Mouse (Mus musculus) neural tube, embryonic 13.5 days (tissue): ENCODE results near the gene Gm33543. TPM values are rescaled to one million over a fixed set of nuclear protein-coding genes. Genes with fewer than 3 reads are reported as not detected.

ENCODE experiments used
- ATAC-seq: fragments of 200-750 bp; cut with Nextera tagmentation; 2 replicates; pipeline ENCODE4 v1.8.0; 2017; ENCODE audit warnings: low read depth, mild to moderate bottlenecking, moderate TSS enrichment, moderate library complexity
- H3K27ac ChIP-seq: fragments of 300-500 bp; sonication (generic); replicated peaks from 2 replicates; pipeline ENCODE4 v1.5.1; 2015; ENCODE audit warnings: moderate library complexity, mild to moderate bottlenecking, inconsistent platforms
- H3K27me3 ChIP-seq: fragments of 300-500 bp; sonication (generic); 2 replicates; pipeline ENCODE4 v1.6.1; 2015; ENCODE audit warnings: mild to moderate bottlenecking, inconsistent platforms
- H3K36me3 ChIP-seq: fragments of 300-500 bp; sonication (generic); 2 replicates; pipeline ENCODE4 v1.6.1; 2015; ENCODE audit warnings: mild to moderate bottlenecking, inconsistent platforms
- H3K4me1 ChIP-seq: fragments of 300-500 bp; sonication (generic); replicated peaks from 2 replicates; pipeline ENCODE4 v1.6.1; 2015; ENCODE audit warnings: inconsistent platforms
- H3K4me2 ChIP-seq: fragments of 300-500 bp; sonication (generic); 2 replicates; pipeline ENCODE4 v1.6.1; 2015; ENCODE audit warnings: inconsistent platforms, mild to moderate bottlenecking, moderate library complexity
- H3K4me3 ChIP-seq: fragments of 300-500 bp; sonication (generic); 2 replicates; pipeline ENCODE4 v1.5.1; 2015; ENCODE audit warnings: mild to moderate bottlenecking, inconsistent platforms
- H3K9ac ChIP-seq: fragments of 300-500 bp; sonication (generic); 2 replicates; pipeline ENCODE4 v1.6.1; 2015; ENCODE audit warnings: moderate library complexity, mild to moderate bottlenecking, inconsistent platforms
- H3K9me3 ChIP-seq: fragments of 300-500 bp; sonication (generic); 2 replicates; pipeline ENCODE4 v1.6.1; 2016; ENCODE audit warnings: inconsistent platforms
- WGBS: fragments of 180-500 bp; shearing (Covaris S2); methylation state at CpG from one replicate; pipeline ENCODE4 v1.1.7; 2015; 5-methylcytosine and 5-hydroxymethylcytosine counted together
- polyA plus RNA-seq: library from polyadenylated mRNA; unstranded; fragments of >200 nt; fragmentation: Nextera tagmentation; extraction: Ambion mirVana; gene quantifications from 2 replicates; pipeline ENCODE4 v1.2.1, GENCODE M21; 2015

Gene Gm33543
- polyA plus RNA-seq, 1 experiment from 2014 or later: not detected

DNA sequence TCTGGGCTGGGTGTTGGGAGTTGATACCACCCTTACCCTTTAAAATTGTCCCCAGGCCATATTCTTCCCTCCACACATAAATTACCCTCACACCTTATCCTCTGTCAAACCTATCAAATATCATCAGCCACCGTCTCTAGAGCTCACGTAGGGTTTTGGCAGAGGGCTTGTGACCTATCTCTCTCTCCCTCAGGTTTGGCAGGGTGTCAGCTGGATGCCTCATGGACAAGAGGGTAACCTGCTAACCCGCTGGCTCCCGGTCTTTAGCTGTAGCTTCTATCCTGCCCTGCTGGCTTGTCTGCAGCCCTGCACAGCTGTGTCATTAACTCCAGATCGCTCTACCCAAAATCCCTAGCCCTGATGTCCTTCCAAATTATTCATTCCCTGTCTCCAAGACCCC lies 14.4 kb downstream of the Gm33543 start:
- no peak for ATAC-seq
- Histone ChIP-seq H3K4me3 (no peak overlapping the region), H3K36me3 (no peaks in the 10 kb centered on the region), H3K4me1 (no peaks in the 10 kb centered on the region), H3K4me2 (no peak overlapping the region), H3K9me3 (no peaks in the 10 kb centered on the region), H3K27me3 (no peaks in the 10 kb centered on the region), H3K27ac (no peak overlapping the region), H3K9ac (no peak overlapping the region)
- WGBS: 87% methylated on average over 5 of the region's 5 CpGs

DNA sequence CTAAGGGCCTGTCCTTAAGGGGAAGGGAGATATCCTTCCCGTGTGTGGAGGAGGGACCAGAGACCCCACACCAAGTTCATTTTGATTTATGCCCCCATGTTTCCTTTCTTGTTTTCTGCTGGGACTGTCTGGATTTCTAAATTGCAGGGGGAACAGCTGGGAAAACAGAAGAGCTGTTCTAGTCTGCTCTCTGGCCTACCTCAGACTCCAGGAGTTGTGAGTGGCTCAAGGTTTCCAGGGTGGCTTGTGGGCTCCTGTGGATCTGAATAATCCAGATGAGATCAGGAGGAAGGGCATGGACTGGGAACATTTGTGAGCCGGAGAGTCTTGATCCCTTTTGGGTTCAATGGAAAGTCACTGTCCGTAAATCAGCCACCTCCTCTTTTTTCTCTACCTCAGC lies 17.1 kb downstream of the Gm33543 start:
- 9% methylated on average over 3 of the region's 3 CpGs for WGBS
- Histone ChIP-seq H3K9me3 (no peaks in the 10 kb centered on the region), H3K4me2 (no peak overlapping the region), H3K4me3 (no peak overlapping the region), H3K9ac (no peak overlapping the region), H3K27me3 (no peaks in the 10 kb centered on the region), H3K27ac (no peak overlapping the region), H3K4me1 (no peaks in the 10 kb centered on the region), H3K36me3 (no peaks in the 10 kb centered on the region)
- ATAC-seq: no peak

GRCm38 (mm10) chr10:95818506-95818905 lies 24.2 kb downstream of the Gm33543 start:
- Histone ChIP-seq H3K9ac (no peak overlapping the region), H3K27ac (no peak overlapping the region), H3K4me2 (no peak overlapping the region), H3K27me3 (no peaks in the 10 kb centered on the region), H3K9me3 (no peaks in the 10 kb centered on the region), H3K36me3 (no peaks in the 10 kb centered on the region), H3K4me1 (peaks cover 8% of the 10 kb centered on the region), H3K4me3 (no peak overlapping the region)
- WGBS: 92% methylated on average over 2 of the region's 2 CpGs
- no peak for ATAC-seq

DNA sequence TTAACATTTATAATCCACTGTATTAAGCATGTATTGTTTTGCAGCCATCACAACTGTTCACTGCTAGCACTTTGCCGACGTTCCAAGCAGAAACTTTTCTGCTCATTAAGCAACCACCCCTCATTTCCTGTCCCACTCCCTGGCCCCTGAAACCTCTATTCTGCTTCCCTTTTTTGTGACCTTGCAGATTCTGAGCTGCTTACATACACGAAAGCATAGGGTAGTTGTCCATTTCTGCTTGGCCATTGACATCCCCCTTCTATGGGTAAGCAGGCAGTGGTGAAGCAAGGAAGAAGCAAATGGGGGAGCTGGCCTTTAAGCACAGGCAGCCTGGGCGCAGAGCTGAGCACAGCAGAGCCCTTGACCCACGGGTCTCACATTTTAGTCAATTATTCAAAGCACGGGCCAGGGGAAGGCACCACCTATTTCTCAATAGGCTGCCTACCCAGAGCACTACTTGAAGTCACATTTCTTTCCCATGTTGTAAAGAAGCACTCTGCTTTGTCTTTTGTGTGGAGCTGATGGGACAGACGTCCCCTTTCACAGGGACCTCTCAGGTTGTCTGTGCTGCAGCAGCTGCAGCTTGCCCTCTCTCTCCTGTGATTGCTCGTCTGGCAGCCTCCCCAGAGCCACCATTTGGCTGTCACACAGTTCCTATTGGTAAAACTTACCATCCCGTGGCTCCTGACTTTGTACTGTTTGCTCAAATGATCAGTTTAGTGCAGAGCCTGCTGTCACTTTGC lies 25.1 kb downstream of the Gm33543 start:
- 24% methylated on average over 9 of the region's 9 CpGs for WGBS
- Histone ChIP-seq H3K9ac (no peak overlapping the region; the same call in 1 of the 2 replicates), H3K36me3 (no peaks in the 10 kb centered on the region), H3K9me3 (no peaks in the 10 kb centered on the region), H3K4me2 (no peak overlapping the region), H3K27ac (no peak overlapping the region; the same call in 1 of the 2 replicates), H3K27me3 (no peaks in the 10 kb centered on the region), H3K4me1 (peaks cover 8% of the 10 kb centered on the region), H3K4me3 (no peak overlapping the region)
- ATAC-seq: no peak; the same call in 1 of the 2 replicates

GRCm38 (mm10) chr10:95814351-95814750 lies 28.4 kb downstream of the Gm33543 start:
- WGBS: 89% methylated on average over 6 of the region's 6 CpGs
- Histone ChIP-seq H3K4me1 (peaks cover 8% of the 10 kb centered on the region), H3K36me3 (no peaks in the 10 kb centered on the region), H3K4me2 (no peak overlapping the region), H3K27ac (no peak overlapping the region), H3K9me3 (no peaks in the 10 kb centered on the region), H3K27me3 (no peaks in the 10 kb centered on the region), H3K4me3 (no peak overlapping the region), H3K9ac (no peak overlapping the region)
- ATAC-seq: no peak

DNA sequence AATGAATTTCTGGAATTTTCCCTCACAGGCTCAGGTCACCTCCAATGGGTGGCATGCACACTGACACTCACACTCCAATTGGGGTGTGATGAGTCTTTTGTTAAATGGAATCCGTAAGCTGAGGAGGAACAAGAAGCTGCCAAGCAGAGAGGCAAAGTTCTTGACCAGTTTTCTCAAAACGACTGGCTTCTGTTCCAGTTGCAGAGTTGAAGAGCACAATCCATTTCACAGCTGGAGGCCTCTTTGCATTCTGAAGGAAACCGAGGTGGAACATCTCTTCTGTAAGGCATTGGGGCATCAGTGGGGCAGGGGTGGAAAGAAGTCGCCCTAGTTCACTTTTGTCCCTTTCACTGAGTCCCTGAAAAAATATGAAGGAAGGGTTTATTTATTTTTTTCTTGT lies 30.9 kb downstream of the Gm33543 start:
- no peak overlapping the region for H3K4me2 ChIP-seq
- no peak overlapping the region for H3K4me3 ChIP-seq
- no peaks in the 10 kb centered on the region for H3K27me3 ChIP-seq
- 58% methylated on average over 4 of the region's 4 CpGs for WGBS
- no peak overlapping the region for H3K27ac ChIP-seq
- no peak for ATAC-seq
- no peaks in the 10 kb centered on the region for H3K4me1 ChIP-seq
- H3K9ac ChIP-seq: no peak overlapping the region
- no peaks in the 10 kb centered on the region for H3K36me3 ChIP-seq
- H3K9me3 ChIP-seq: no peaks in the 10 kb centered on the region

GRCm38 (mm10) chr10:95801443-95801811 lies 41.3 kb downstream of the Gm33543 start:
- Histone ChIP-seq H3K4me1 (peaks cover 13% of the 10 kb centered on the region), H3K4me2 (no peak overlapping the region), H3K4me3 (no peak overlapping the region), H3K9me3 (no peaks in the 10 kb centered on the region), H3K27me3 (no peaks in the 10 kb centered on the region), H3K36me3 (no peaks in the 10 kb centered on the region), H3K9ac (no peak overlapping the region), H3K27ac (peak overlapping the region; percentile 69)
- WGBS: 54% methylated on average over 2 of the region's 2 CpGs
- ATAC-seq: 0 out of 2 replicates have a peak, but pooled peaks have one; percentile 27

DNA sequence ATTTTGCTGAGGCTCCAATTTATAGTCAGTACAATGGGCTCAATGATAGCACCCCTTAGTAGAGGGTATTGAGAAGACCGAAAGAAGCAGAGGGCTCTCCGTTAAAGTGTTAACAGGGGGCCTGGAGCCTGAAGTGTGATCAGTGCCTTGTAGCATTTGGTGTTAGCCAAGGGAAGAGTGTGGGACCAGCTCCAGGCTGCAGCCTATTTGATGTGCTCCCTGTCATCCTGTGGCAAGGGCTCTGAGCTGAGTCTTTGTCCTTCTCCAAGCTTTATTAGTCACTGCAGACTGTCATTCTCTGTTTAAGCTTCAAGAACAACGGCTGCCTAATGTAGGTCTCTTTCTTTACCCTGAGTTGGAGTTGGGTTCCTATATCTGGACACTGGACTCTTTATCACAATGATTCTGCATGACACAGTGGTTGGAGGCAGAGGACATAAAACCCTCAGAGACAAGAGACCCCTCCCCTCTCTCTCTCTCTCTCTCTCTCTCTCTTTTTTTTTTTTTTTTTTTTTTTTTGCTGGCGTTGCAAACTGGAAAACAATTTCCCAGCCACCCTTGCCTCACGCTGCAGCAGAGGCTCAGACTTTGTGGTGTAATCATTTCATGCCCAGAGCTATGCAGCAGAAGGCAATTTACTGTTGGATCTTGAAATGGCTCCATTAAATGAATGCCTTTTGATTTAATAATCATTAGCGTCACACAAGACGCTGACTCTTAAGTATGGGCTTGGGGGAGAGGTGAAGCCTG lies 41.9 kb downstream of the Gm33543 start:
- Histone ChIP-seq H3K27ac (peak overlapping the region; percentile 69), H3K9ac (no peak overlapping the region), H3K27me3 (no peaks in the 10 kb centered on the region), H3K36me3 (no peaks in the 10 kb centered on the region), H3K9me3 (no peaks in the 10 kb centered on the region), H3K4me3 (no peak overlapping the region), H3K4me2 (no peak overlapping the region), H3K4me1 (peaks cover 13% of the 10 kb centered on the region)
- WGBS: 51% methylated on average over 7 of the region's 7 CpGs
- ATAC-seq: peak; percentile 71

DNA sequence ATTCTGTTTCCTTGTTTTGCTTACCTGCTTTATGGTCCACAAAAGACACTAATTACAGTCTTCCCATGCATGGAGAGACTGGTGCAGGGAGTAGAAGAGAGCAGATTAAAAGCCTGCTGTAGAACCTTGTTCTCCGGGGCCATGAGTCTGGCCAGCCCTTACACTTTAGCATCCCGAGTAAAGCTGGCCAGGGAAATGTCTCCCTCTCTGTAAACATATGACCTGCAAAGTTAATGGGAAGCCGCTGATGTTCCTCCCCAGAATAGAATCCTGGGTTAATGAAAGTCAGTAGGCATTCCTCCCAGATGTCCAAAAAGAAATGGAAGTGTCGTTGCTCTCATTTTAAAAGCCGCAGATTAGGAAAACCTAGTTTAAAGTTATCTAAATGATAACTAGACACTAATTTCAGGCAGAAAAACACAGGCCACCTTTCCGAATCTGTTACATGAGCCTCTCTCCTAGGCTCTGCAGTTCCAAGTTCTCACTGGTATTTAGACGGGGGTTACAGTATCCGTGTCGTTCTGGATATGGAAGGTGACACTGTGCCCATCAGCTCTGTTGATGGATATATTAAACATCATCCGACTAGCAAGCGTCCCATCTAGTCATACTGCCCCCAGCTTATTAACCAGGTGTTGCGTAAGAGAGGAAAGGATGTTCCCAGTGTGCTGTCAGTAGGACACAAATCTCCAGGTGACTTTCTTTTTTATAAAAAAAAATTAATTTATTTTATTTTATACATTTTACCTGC lies 44.9 kb downstream of the Gm33543 start:
- Histone ChIP-seq H3K36me3 (no peaks in the 10 kb centered on the region), H3K27ac (no peak overlapping the region), H3K9ac (no peak overlapping the region), H3K4me3 (no peak overlapping the region), H3K9me3 (no peaks in the 10 kb centered on the region), H3K4me2 (no peak overlapping the region), H3K27me3 (no peaks in the 10 kb centered on the region), H3K4me1 (peaks cover 13% of the 10 kb centered on the region)
- WGBS: 92% methylated on average over 12 of the region's 12 CpGs
- no peak for ATAC-seq

GRCm38 (mm10) chr10:95795500-95795899 lies 47.2 kb downstream of the Gm33543 start:
- no peak overlapping the region for H3K4me3 ChIP-seq
- peaks cover under 1% of the 10 kb centered on the region; the same call in 1 of the 2 replicates for H3K4me1 ChIP-seq
- H3K9ac ChIP-seq: no peak overlapping the region
- WGBS: 88% methylated on average over 4 of the region's 4 CpGs
- no peak for ATAC-seq
- H3K27me3 ChIP-seq: no peaks in the 10 kb centered on the region
- H3K9me3 ChIP-seq: no peaks in the 10 kb centered on the region
- H3K27ac ChIP-seq: no peak overlapping the region
- H3K36me3 ChIP-seq: no peaks in the 10 kb centered on the region
- no peak overlapping the region for H3K4me2 ChIP-seq

DNA sequence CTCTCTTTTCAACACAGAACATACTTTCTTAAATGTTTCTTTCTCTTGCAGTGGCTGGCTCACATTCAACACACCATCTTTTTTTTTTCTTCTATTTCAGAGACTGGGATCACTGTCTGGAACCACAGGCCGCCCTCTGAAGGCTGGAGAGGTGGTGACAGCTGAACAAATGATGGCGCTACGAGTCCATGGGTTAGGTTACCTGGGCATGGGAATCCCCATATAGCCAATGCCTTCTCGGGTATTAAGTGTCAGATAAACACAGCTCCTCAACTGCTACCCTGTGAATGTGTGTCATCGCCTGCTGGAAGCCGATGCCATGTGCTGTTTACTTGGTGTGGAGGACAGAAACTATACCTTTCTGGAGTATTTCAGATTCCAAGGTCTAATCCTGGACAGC lies 48.0 kb downstream of the Gm33543 start:
- H3K4me2 ChIP-seq: no peak overlapping the region
- no peaks in the 10 kb centered on the region for H3K36me3 ChIP-seq
- no peak overlapping the region for H3K27ac ChIP-seq
- 92% methylated on average over 6 of the region's 6 CpGs for WGBS
- no peaks in the 10 kb centered on the region for H3K27me3 ChIP-seq
- no peaks in the 10 kb centered on the region for H3K9me3 ChIP-seq
- no peak overlapping the region for H3K4me3 ChIP-seq
- ATAC-seq: no peak
- no peaks in the 10 kb centered on the region for H3K4me1 ChIP-seq
- no peak overlapping the region for H3K9ac ChIP-seq

DNA sequence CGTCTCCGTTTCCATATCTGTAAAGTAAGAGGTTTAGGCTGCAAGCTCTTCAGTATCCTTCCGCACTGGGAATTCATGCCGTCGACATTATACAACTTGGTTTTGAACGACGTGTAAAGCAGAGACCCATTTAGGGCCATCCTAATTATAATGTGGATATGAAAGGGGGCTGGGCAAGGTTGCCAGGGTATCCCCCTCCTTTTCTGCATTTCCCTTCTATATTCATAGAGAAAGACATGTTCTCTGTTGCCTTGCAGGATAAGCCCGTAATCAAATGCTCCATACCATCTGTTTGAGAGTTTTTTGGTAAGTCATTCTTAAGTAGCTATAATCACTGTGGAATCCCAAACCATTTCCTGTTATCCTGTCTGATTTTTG lies 51.3 kb downstream of the Gm33543 start:
- ATAC-seq: no peak
- H3K9me3 ChIP-seq: no peaks in the 10 kb centered on the region
- no peaks in the 10 kb centered on the region for H3K27me3 ChIP-seq
- H3K27ac ChIP-seq: no peak overlapping the region
- WGBS: 81% methylated on average over 8 of the region's 8 CpGs
- H3K9ac ChIP-seq: no peak overlapping the region
- no peak overlapping the region for H3K4me2 ChIP-seq
- no peak overlapping the region for H3K4me3 ChIP-seq
- H3K4me1 ChIP-seq: no peaks in the 10 kb centered on the region
- no peaks in the 10 kb centered on the region for H3K36me3 ChIP-seq
